Mouse (Mus musculus) CH12.LX (cell line): ENCODE data around the gene Lpcat2b. TPM values are rescaled to one million over a fixed set of nuclear protein-coding genes. Genes with fewer than 3 reads are reported as not detected.

Experiments
- DNase-seq: peaks from one replicate; pipeline ENCODE4 v3.0.0-alpha.2; 2013; ENCODE audit errors: extremely low read depth
- H3K27ac ChIP-seq: 2 replicates; pipeline ENCODE4 v1.5.1; 2012; ENCODE audit warnings: low read depth, mild to moderate bottlenecking, control low read depth, moderate library complexity; ENCODE audit not compliant: insufficient read depth
- H3K27me3 ChIP-seq: replicated peaks from 2 replicates; pipeline ENCODE3; 2012; ENCODE audit warnings: inconsistent platforms
- H3K36me3 ChIP-seq, 2 experiments: replicated peaks in 1 of 2; 2 replicates each; pipeline versions ENCODE3 to v1.6.1; 2012; ENCODE audit warnings: inconsistent platforms in 1 of 2, low read length in 1 of 2, mild to moderate bottlenecking in 1 of 2, mixed read lengths in 1 of 2, moderate library complexity in 1 of 2; ENCODE audit not compliant: control insufficient read depth in 1 of 2, insufficient read depth in 1 of 2
- H3K4me1 ChIP-seq, 2 experiments: 2 replicates each; pipeline ENCODE4 v1.6.1; 2012; ENCODE audit warnings: inconsistent platforms in 1 of 2, moderate library complexity in 1 of 2; ENCODE audit not compliant: insufficient read depth in 2 of 2, control insufficient read depth in 1 of 2
- H3K4me2 ChIP-seq: 2 replicates; pipeline ENCODE4 v1.6.1; 2012; ENCODE audit warnings: low read depth, mild to moderate bottlenecking, control low read depth; ENCODE audit not compliant: poor library complexity, insufficient read depth, severe bottlenecking
- H3K4me3 ChIP-seq, 3 experiments: fragments of 150-350 bp in 1 of 3; sonication (generic) in 1 of 3; replicated peaks in 1 of 3; 2 replicates each; pipeline versions ENCODE3 to v1.5.1; 2011 to 2012; ENCODE audit warnings: low read depth in 2 of 3, low read length in 2 of 3, mild to moderate bottlenecking in 2 of 3, moderate library complexity in 2 of 3, control low read depth in 1 of 3, improper control_type of control experiment in 1 of 3, inconsistent platforms in 1 of 3, mixed read lengths in 1 of 3; ENCODE audit not compliant: poor library complexity in 1 of 3
- H3K79me2 ChIP-seq: replicated peaks from 2 replicates; pipeline ENCODE4 v1.6.1; 2012; ENCODE audit warnings: mild to moderate bottlenecking, moderate library complexity; ENCODE audit not compliant: control insufficient read depth, poor library complexity, insufficient read depth, severe bottlenecking; ENCODE audit errors: extremely low read depth
- H3K9ac ChIP-seq: 2 replicates; pipeline ENCODE4 v1.6.1; 2012; ENCODE audit warnings: low read depth, mild to moderate bottlenecking, control low read depth, moderate library complexity; ENCODE audit not compliant: insufficient read depth
- H3K9me3 ChIP-seq: replicated peaks from 2 replicates; pipeline ENCODE3; 2012; ENCODE audit warnings: low read length, inconsistent platforms, mixed read lengths
- BHLHE40 ChIP-seq: IDR thresholded peaks from 2 replicates; pipeline ENCODE4 v1.6.1; 2011; ENCODE audit warnings: mild to moderate bottlenecking, low read depth, low read length, improper control_type of control experiment
- CHD1 ChIP-seq: IDR thresholded peaks from 2 replicates; pipeline ENCODE4 v1.6.1; 2012; ENCODE audit warnings: low read depth, low read length, improper control_type of control experiment, inconsistent platforms
- CHD2 ChIP-seq: IDR thresholded peaks from 2 replicates; pipeline ENCODE4 v1.6.1; 2011; ENCODE audit warnings: low read length, improper control_type of control experiment
- E2F4 ChIP-seq: IDR thresholded peaks from 2 replicates; pipeline ENCODE4 v1.6.1; 2011; ENCODE audit warnings: low read depth, low read length, improper control_type of control experiment; ENCODE audit not compliant: insufficient replicate concordance
- ELF1 ChIP-seq: IDR thresholded peaks from 2 replicates; pipeline ENCODE4 v1.6.1; 2014; ENCODE audit warnings: low read depth, mild to moderate bottlenecking, inconsistent platforms, low read length, improper control_type of control experiment
- EP300 ChIP-seq: IDR thresholded peaks from 2 replicates; pipeline ENCODE4 v1.6.1; 2011; ENCODE audit warnings: low read length, improper control_type of control experiment
- ETS1 ChIP-seq: conservative IDR thresholded peaks from 2 replicates; pipeline ENCODE4 v1.6.1; 2012; ENCODE audit warnings: low read depth, mild to moderate bottlenecking, inconsistent platforms, low read length, improper control_type of control experiment, moderate library complexity
- GABPA ChIP-seq: IDR thresholded peaks from 2 replicates; pipeline ENCODE4 v1.6.1; 2012; ENCODE audit warnings: low read depth, low read length, improper control_type of control experiment, inconsistent platforms; ENCODE audit not compliant: insufficient replicate concordance
- HCFC1 ChIP-seq: IDR thresholded peaks from 2 replicates; pipeline ENCODE4 v1.6.1; 2012; ENCODE audit warnings: low read depth, mild to moderate bottlenecking, inconsistent platforms, low read length, improper control_type of control experiment
- IRF4 ChIP-seq: IDR thresholded peaks from 2 replicates; pipeline ENCODE4 v1.6.1; 2014; ENCODE audit warnings: low read depth, mild to moderate bottlenecking, inconsistent platforms, low read length, improper control_type of control experiment
- JUN ChIP-seq: IDR thresholded peaks from 2 replicates; pipeline ENCODE4 v1.6.1; 2011; ENCODE audit warnings: low read depth, mild to moderate bottlenecking, low read length, improper control_type of control experiment, moderate library complexity; ENCODE audit not compliant: insufficient read depth
- JUND ChIP-seq: conservative IDR thresholded peaks from 2 replicates; pipeline ENCODE4 v1.6.1; 2011; ENCODE audit warnings: low read depth, low read length, improper control_type of control experiment
- KAT2A ChIP-seq: IDR thresholded peaks from 2 replicates; pipeline ENCODE4 v1.6.1; 2012; ENCODE audit warnings: low read length, improper control_type of control experiment, inconsistent platforms; ENCODE audit not compliant: insufficient replicate concordance
- MAFK ChIP-seq: IDR thresholded peaks from 2 replicates; pipeline ENCODE4 v1.6.1; 2011; ENCODE audit warnings: low read length, improper control_type of control experiment; ENCODE audit not compliant: insufficient replicate concordance
- MAX ChIP-seq: IDR thresholded peaks from 2 replicates; pipeline ENCODE4 v1.6.1; 2011; ENCODE audit warnings: low read length, improper control_type of control experiment
- MAZ ChIP-seq: IDR thresholded peaks from 2 replicates; pipeline ENCODE4 v1.6.1; 2012; ENCODE audit warnings: low read depth, mild to moderate bottlenecking, inconsistent platforms, low read length, improper control_type of control experiment, moderate library complexity
- MXI1 ChIP-seq: IDR thresholded peaks from 2 replicates; pipeline ENCODE4 v1.6.1; 2011; ENCODE audit warnings: mild to moderate bottlenecking, low read depth, low read length, improper control_type of control experiment
- MYC ChIP-seq: IDR thresholded peaks from 2 replicates; pipeline ENCODE4 v1.6.1; 2011; ENCODE audit warnings: low read depth, mild to moderate bottlenecking, improper control_type of control experiment, low read length
- NELFE ChIP-seq: IDR thresholded peaks from 2 replicates; pipeline ENCODE4 v1.6.1; 2011; ENCODE audit warnings: low read depth, low read length, improper control_type of control experiment
- NRF1 ChIP-seq: IDR thresholded peaks from 2 replicates; pipeline ENCODE4 v1.6.1; 2014; ENCODE audit warnings: low read depth, mild to moderate bottlenecking, inconsistent platforms, low read length, improper control_type of control experiment, moderate library complexity
- POLR2A ChIP-seq: IDR thresholded peaks from 2 replicates; pipeline ENCODE4 v1.6.1; 2011; ENCODE audit warnings: low read depth, mild to moderate bottlenecking, improper control_type of control experiment, low read length
- POLR2AphosphoS2 ChIP-seq: IDR thresholded peaks from 2 replicates; pipeline ENCODE4 v1.6.1; 2011; ENCODE audit warnings: low read depth, low read length, improper control_type of control experiment
- RAD21 ChIP-seq: IDR thresholded peaks from 2 replicates; pipeline ENCODE4 v1.6.1; 2011; ENCODE audit warnings: low read depth, mild to moderate bottlenecking, low read length, improper control_type of control experiment, moderate library complexity
- RCOR1 ChIP-seq: conservative IDR thresholded peaks from 2 replicates; pipeline ENCODE4 v1.6.1; 2012; ENCODE audit warnings: low read depth, mild to moderate bottlenecking, inconsistent platforms, low read length, improper control_type of control experiment
- SIN3A ChIP-seq: IDR thresholded peaks from 2 replicates; pipeline ENCODE4 v1.6.1; 2012; ENCODE audit warnings: low read length, improper control_type of control experiment, inconsistent platforms
- TCF12 ChIP-seq: IDR thresholded peaks from 2 replicates; pipeline ENCODE4 v1.6.1; 2014; ENCODE audit warnings: low read depth, mild to moderate bottlenecking, inconsistent platforms, low read length, improper control_type of control experiment
- UBTF ChIP-seq: IDR thresholded peaks from 2 replicates; pipeline ENCODE4 v1.6.1; 2012; ENCODE audit warnings: low read depth, mild to moderate bottlenecking, inconsistent platforms, low read length, improper control_type of control experiment, moderate library complexity
- USF1 ChIP-seq: IDR thresholded peaks from 2 replicates; pipeline ENCODE4 v1.6.1; 2014; ENCODE audit warnings: low read depth, mild to moderate bottlenecking, inconsistent platforms, low read length, improper control_type of control experiment
- USF2 ChIP-seq: conservative IDR thresholded peaks from 2 replicates; pipeline ENCODE4 v1.6.1; 2011; ENCODE audit warnings: low read depth, low read length, improper control_type of control experiment
- ZKSCAN1 ChIP-seq: IDR thresholded peaks from 2 replicates; pipeline ENCODE4 v1.6.1; 2012; ENCODE audit warnings: low read depth, inconsistent platforms, low read length, improper control_type of control experiment, borderline replicate concordance
- ZNF384 ChIP-seq: IDR thresholded peaks from 2 replicates; pipeline ENCODE4 v1.6.1; 2012; ENCODE audit warnings: low read depth, low read length, improper control_type of control experiment, inconsistent platforms
- dilution Hi-C: fragments of 300-500 bp; cut with MboI; formaldehyde crosslinking; loops from 2 replicates; pipeline ENCODE4 v1.14.3; 2020; ENCODE audit warnings: low sequenced_read_pairs; ENCODE audit not compliant: extremely low pct_unique_long_range_greater_than_20kb, extremely low pct_ligation_motif_present
- in situ Hi-C: fragments of 300-500 bp; cut with MboI; formaldehyde crosslinking; loops from 3 replicates; pipeline ENCODE4 v1.14.3; 2019; ENCODE audit warnings: low sequenced_read_pairs, low pct_ligation_motif_present, low pct_unique_long_range_greater_than_20kb, mixed read lengths
- polyA plus RNA-seq: library from polyadenylated mRNA; unstranded; fragments of >175 nt; gene quantifications from 2 replicates; pipeline ENCODE4 v1.2.1, GENCODE M21; 2012; ENCODE audit warnings: low read depth; ENCODE audit not compliant: insufficient read length
- total RNA-seq, 2 experiments: library from RNA; depleted of rRNA; stranded (reverse); fragments of 300-350 nt in 1 of 2; fragments of >200 nt in 1 of 2; gene quantifications; 2 replicates each; pipeline ENCODE4 v1.2.3; 2012 to 2014

Gene Lpcat2b
- total and polyA plus RNA-seq, 3 experiments, result not detected

- Histone ChIP-seq H3K9me3 (no peaks in the 10 kb centered on the region), H3K27ac (no peak overlapping the region)
- DNase-seq, result no peak
- TF ChIP-seq USF2, result no peak
- no peak for TF ChIP-seq POLR2A
- TF ChIP-seq MXI1, result no peak
- no peak for TF ChIP-seq KAT2A
- no peak for TF ChIP-seq UBTF
- TF ChIP-seq GABPA, result no peak
- TF ChIP-seq, all 38 proteins: peak for 0
- Histone ChIP-seq H3K79me2 (no peaks in the 10 kb centered on the region), H3K4me2 (no peak overlapping the region), H3K4me3 (no peak overlapping the region), H3K36me3 (peaks cover 0 to 3% of the 10 kb centered on the region in 2 experiments), H3K9ac (no peak overlapping the region), H3K4me1 (no peaks in the 10 kb centered on the region), H3K27me3 (no peaks in the 10 kb centered on the region)
- dilution Hi-C loops, result no loop called here
- in situ Hi-C loops, result no loop called here
Observed at GRCm38 (mm10) chr5:107387788-107388187, 43.6 kb upstream of the Lpcat2b start.

GRCm38 (mm10) chr5:107389373-107389772 lies 42.0 kb upstream of the Lpcat2b start:
- in situ Hi-C loops, result no loop called here
- dilution Hi-C loops, result no loop called here

GRCm38 (mm10) chr5:107394437-107394836 lies 36.9 kb upstream of the Lpcat2b start:
- H3K9me3 ChIP-seq, result no peaks in the 10 kb centered on the region
- H3K27ac ChIP-seq, result no peak overlapping the region
- dilution Hi-C loops, result no loop called here
- H3K4me1 ChIP-seq, result no peaks in the 10 kb centered on the region
- no peak overlapping the region for H3K9ac ChIP-seq
- DNase-seq, result no peak
- no peaks in the 10 kb centered on the region for H3K27me3 ChIP-seq
- H3K4me3 ChIP-seq, result no peak overlapping the region
- in situ Hi-C loops, result no loop called here
- no peaks in the 10 kb centered on the region for H3K36me3 ChIP-seq
- no peaks in the 10 kb centered on the region for H3K79me2 ChIP-seq
- H3K4me2 ChIP-seq, result no peak overlapping the region
- no peak for TF ChIP-seq USF2
- TF ChIP-seq TCF12, result no peak
- TF ChIP-seq CHD2, result no peak
- TF ChIP-seq MAX, result no peak
- no peak for TF ChIP-seq ZNF384
- TF ChIP-seq MXI1, result no peak
- TF ChIP-seq IRF4, result no peak
- no peak for TF ChIP-seq NELFE
- no peak for TF ChIP-seq UBTF
- TF ChIP-seq BHLHE40, result no peak
- TF ChIP-seq EP300, result no peak
- TF ChIP-seq HCFC1, result no peak
- no peak for TF ChIP-seq RCOR1
- no peak for TF ChIP-seq RAD21
- no peak for TF ChIP-seq MAZ
- no peak for TF ChIP-seq CHD1
- no peak for TF ChIP-seq ZKSCAN1
- TF ChIP-seq ELF1, result no peak

More at GRCm38 (mm10) chr5:107389373-107389772, 42.0 kb upstream of the Lpcat2b start:
- no peak overlapping the region for H3K4me3 ChIP-seq
- no peak for DNase-seq
- no peak for TF ChIP-seq POLR2A
- TF ChIP-seq NELFE, result no peak
- TF ChIP-seq ETS1, result no peak
- TF ChIP-seq NRF1, result no peak
- TF ChIP-seq SIN3A, result no peak
- TF ChIP-seq MAFK, result no peak
- no peak for TF ChIP-seq POLR2AphosphoS2
- TF ChIP-seq MAZ, result no peak
- TF ChIP-seq ZNF384, result no peak
- TF ChIP-seq MYC, result no peak
- no peak for TF ChIP-seq MXI1
- no peak for TF ChIP-seq USF1
- no peak for TF ChIP-seq ELF1
- TF ChIP-seq JUN, result no peak
- TF ChIP-seq E2F4, result no peak
- no peak for TF ChIP-seq JUND
- no peak for TF ChIP-seq ZKSCAN1
- TF ChIP-seq CHD1, result no peak
- H3K27me3 ChIP-seq, result no peaks in the 10 kb centered on the region
- peaks cover 0 to 3% of the 10 kb centered on the region in 2 experiments for H3K36me3 ChIP-seq
- H3K9ac ChIP-seq, result no peak overlapping the region
- no peaks in the 10 kb centered on the region for H3K9me3 ChIP-seq
- no peak overlapping the region for H3K27ac ChIP-seq
- no peaks in the 10 kb centered on the region for H3K4me1 ChIP-seq
- no peaks in the 10 kb centered on the region for H3K79me2 ChIP-seq
- no peak overlapping the region for H3K4me2 ChIP-seq
